Mouse (Mus musculus) midbrain, embryonic 10.5 days (tissue): ENCODE data around the gene Lrrc74a. TPM values are rescaled to one million over a fixed set of nuclear protein-coding genes. Genes with fewer than 3 reads are reported as not detected.

Experiments
- polyA plus RNA-seq: library from polyadenylated mRNA; unstranded; fragments of >200 nt; fragmentation: Nextera tagmentation; extraction: Ambion mirVana; gene quantifications from 2 replicates; pipeline ENCODE4 v1.2.1, GENCODE M21; 2016

The Lrrc74a gene
- polyA plus RNA-seq, 1 experiment from 2014 or later = not detected

Other genes with a start within 250 kb of the Lrrc74a start
- 17.5 and 22.3 TPM in 2 replicates for gene Vash1, start 55.7 kb upstream of the Lrrc74a start, polyA plus RNA-seq
- gene Angel1, start 7.9 kb upstream of the Lrrc74a start, polyA plus RNA-seq = 14.4 and 16.0 TPM in 2 replicates
- 28.6 and 39.6 TPM in 2 replicates for gene Irf2bpl, start 150.4 kb downstream of the Lrrc74a start, polyA plus RNA-seq
- 33.2 and 35.5 TPM in 2 replicates for gene Cipc, start 212.7 kb downstream of the Lrrc74a start, polyA plus RNA-seq